Mouse (Mus musculus) forebrain, postnatal 0 days (tissue): Measurements from ENCODE around the gene Mxd1. TPM values are rescaled to one million over a fixed set of nuclear protein-coding genes. Genes with fewer than 3 reads are reported as not detected.

Experiments
- ATAC-seq: fragments of 200-750 bp; cut with Nextera tagmentation; 2 replicates; pipeline ENCODE4 v1.8.0; 2017; ENCODE audit warnings: mild to moderate bottlenecking, moderate library complexity
- DNase-seq: peaks from one replicate; pipeline ENCODE4 v3.0.0-alpha.2; 2015
- H3K27ac ChIP-seq: fragments of 300-500 bp; sonication (generic); 2 replicates; pipeline ENCODE4 v1.5.1; 2014; ENCODE audit warnings: low read depth, mild to moderate bottlenecking, antibody characterized with exemption, low read length, moderate library complexity, mixed read lengths
- H3K27me3 ChIP-seq: fragments of 300-500 bp; sonication (generic); 2 replicates; pipeline ENCODE4 v1.6.1; 2014; ENCODE audit warnings: mild to moderate bottlenecking, low read length, mixed read lengths; ENCODE audit not compliant: insufficient read depth
- H3K36me3 ChIP-seq: fragments of 300-500 bp; sonication (generic); 2 replicates; pipeline ENCODE4 v1.6.1; 2014; ENCODE audit warnings: mild to moderate bottlenecking, moderate library complexity; ENCODE audit not compliant: insufficient read depth
- H3K4me1 ChIP-seq: fragments of 300-500 bp; sonication (generic); 2 replicates; pipeline ENCODE4 v1.6.1; 2014; ENCODE audit warnings: antibody characterized with exemption; ENCODE audit not compliant: insufficient read depth
- H3K4me2 ChIP-seq: fragments of 300-500 bp; sonication (generic); 2 replicates; pipeline ENCODE4 v1.6.1; 2014; ENCODE audit warnings: low read depth, mild to moderate bottlenecking, moderate library complexity
- H3K4me3 ChIP-seq: fragments of 300-500 bp; sonication (generic); 2 replicates; pipeline ENCODE4 v1.5.1; 2014; ENCODE audit warnings: low read depth, low read length, mixed read lengths
- H3K9ac ChIP-seq: fragments of 300-500 bp; sonication (generic); 2 replicates; pipeline ENCODE4 v1.6.1; 2014; ENCODE audit warnings: mild to moderate bottlenecking
- H3K9me3 ChIP-seq: fragments of 300-500 bp; sonication (generic); 2 replicates; pipeline ENCODE4 v1.6.1; 2016; ENCODE audit warnings: low read length
- CTCF ChIP-seq: sonication (generic); IDR thresholded peaks from 2 replicates; pipeline ENCODE4 v1.5.1; 2016; ENCODE audit warnings: antibody characterized with exemption, control low read depth, low read depth
- WGBS: fragments of 180-500 bp; shearing (Covaris S2); extraction: QIAGEN DNeasy Blood & Tissue Kit; methylation state at CpG from one replicate; pipeline ENCODE4 v1.1.7; 2014; 5-methylcytosine and 5-hydroxymethylcytosine counted together
- polyA plus RNA-seq: library from polyadenylated mRNA; unstranded; fragments of >200 nt; fragmentation: Nextera tagmentation; extraction: Ambion mirVana; gene quantifications from 2 replicates; pipeline ENCODE4 v1.2.1, GENCODE M21; 2015
- total RNA-seq: library from RNA; depleted of rRNA; stranded (reverse); fragments of >200 nt; gene quantifications from 2 replicates; pipeline ENCODE4 v1.2.3, GENCODE M21; 2014

Mxd1 gene
- total and polyA plus RNA-seq, 2 experiments from 2014 or later: 10.0 to 13.8 TPM

GRCm38 (mm10) chr6:86646143-86646542 lies 22.8 kb downstream of the Mxd1 start:
- H3K36me3 ChIP-seq: peaks cover 38% of the 10 kb centered on the region
- H3K27ac ChIP-seq: no peak overlapping the region
- H3K4me2 ChIP-seq: no peak overlapping the region
- no peak overlapping the region for H3K4me3 ChIP-seq
- no peak for TF ChIP-seq CTCF
- ATAC-seq: no peak
- no peaks in the 10 kb centered on the region for H3K4me1 ChIP-seq
- H3K27me3 ChIP-seq: no peaks in the 10 kb centered on the region
- 83% methylated on average over 7 of the region's 7 CpGs for WGBS
- DNase-seq: no peak
- no peaks in the 10 kb centered on the region for H3K9me3 ChIP-seq
- H3K9ac ChIP-seq: no peak overlapping the region

- Histone ChIP-seq H3K36me3 (peaks cover 32% of the 10 kb centered on the region), H3K9me3 (no peaks in the 10 kb centered on the region), H3K27ac (no peak overlapping the region), H3K4me2 (no peak overlapping the region), H3K27me3 (no peaks in the 10 kb centered on the region), H3K4me1 (no peaks in the 10 kb centered on the region), H3K9ac (no peak overlapping the region), H3K4me3 (no peak overlapping the region)
- DNase-seq (no peak), ATAC-seq (no peak)
- TF ChIP-seq CTCF: no peak
- 80% methylated on average over 4 of the region's 4 CpGs for WGBS
Measured at GRCm38 (mm10) chr6:86645551-86645950, 23.4 kb downstream of the Mxd1 start.

GRCm38 (mm10) chr6:86644775-86645400 lies 24.1 kb downstream of the Mxd1 start:
- DNase-seq (no peak), ATAC-seq (no peak)
- 93% methylated on average over 3 of the region's 3 CpGs for WGBS
- Histone ChIP-seq H3K9me3 (no peaks in the 10 kb centered on the region), H3K27ac (no peak overlapping the region), H3K27me3 (no peaks in the 10 kb centered on the region), H3K4me1 (no peaks in the 10 kb centered on the region), H3K36me3 (peaks cover 26% of the 10 kb centered on the region), H3K9ac (no peak overlapping the region), H3K4me2 (no peak overlapping the region), H3K4me3 (no peak overlapping the region)
- no peak for TF ChIP-seq CTCF

- H3K9ac ChIP-seq: no peak overlapping the region
- TF ChIP-seq CTCF: no peak
- H3K36me3 ChIP-seq: no peaks in the 10 kb centered on the region
- ATAC-seq (no peak), DNase-seq (no peak)
- H3K27me3 ChIP-seq: no peaks in the 10 kb centered on the region
- WGBS: 49% methylated on average over 8 of the region's 8 CpGs
- H3K4me2 ChIP-seq: no peak overlapping the region
- H3K27ac ChIP-seq: no peak overlapping the region
- no peaks in the 10 kb centered on the region for H3K9me3 ChIP-seq
- no peak overlapping the region for H3K4me3 ChIP-seq
- H3K4me1 ChIP-seq: no peaks in the 10 kb centered on the region
Measured at GRCm38 (mm10) chr6:86641716-86642115, 27.2 kb downstream of the Mxd1 start.

- 90% methylated on average over 8 of the region's 8 CpGs for WGBS
- ATAC-seq (no peak), DNase-seq (no peak)
- H3K27me3 ChIP-seq: no peaks in the 10 kb centered on the region
- no peak overlapping the region for H3K9ac ChIP-seq
- no peak overlapping the region for H3K4me2 ChIP-seq
- H3K27ac ChIP-seq: no peak overlapping the region
- H3K4me1 ChIP-seq: no peaks in the 10 kb centered on the region
- H3K9me3 ChIP-seq: no peaks in the 10 kb centered on the region
- H3K4me3 ChIP-seq: no peak overlapping the region
- no peaks in the 10 kb centered on the region for H3K36me3 ChIP-seq
- TF ChIP-seq CTCF: no peak
Measured at GRCm38 (mm10) chr6:86640776-86641175, 28.2 kb downstream of the Mxd1 start.

- no peak for DNase-seq
- no peak for TF ChIP-seq CTCF
- Histone ChIP-seq H3K4me3 (no peak overlapping the region), H3K27me3 (no peaks in the 10 kb centered on the region), H3K4me1 (no peaks in the 10 kb centered on the region), H3K36me3 (no peaks in the 10 kb centered on the region), H3K9ac (no peak overlapping the region), H3K9me3 (no peaks in the 10 kb centered on the region), H3K27ac (no peak overlapping the region), H3K4me2 (no peak overlapping the region)
- ATAC-seq: no peak
- 75% methylated on average over 3 of the region's 3 CpGs for WGBS
Measured at GRCm38 (mm10) chr6:86640161-86640560, 28.8 kb downstream of the Mxd1 start.

- Histone ChIP-seq H3K27me3 (no peaks in the 10 kb centered on the region), H3K9ac (no peak overlapping the region), H3K9me3 (no peaks in the 10 kb centered on the region), H3K27ac (no peak overlapping the region), H3K36me3 (no peaks in the 10 kb centered on the region), H3K4me1 (no peaks in the 10 kb centered on the region), H3K4me3 (no peak overlapping the region), H3K4me2 (no peak overlapping the region)
- ATAC-seq (no peak), DNase-seq (no peak)
- 81% methylated on average over 18 of the region's 18 CpGs for WGBS
- TF ChIP-seq CTCF: no peak
Measured at GRCm38 (mm10) chr6:86639180-86640160, 29.5 kb downstream of the Mxd1 start.
